Mouse (Mus musculus): ENCODE data around the gene Ubtf. TPM values are rescaled to one million over a fixed set of nuclear protein-coding genes. Genes with fewer than 3 reads are reported as not detected.

Ubtf gene
- total RNA-seq, 1 experiment from 2014 or later, result 196 TPM

DNA sequence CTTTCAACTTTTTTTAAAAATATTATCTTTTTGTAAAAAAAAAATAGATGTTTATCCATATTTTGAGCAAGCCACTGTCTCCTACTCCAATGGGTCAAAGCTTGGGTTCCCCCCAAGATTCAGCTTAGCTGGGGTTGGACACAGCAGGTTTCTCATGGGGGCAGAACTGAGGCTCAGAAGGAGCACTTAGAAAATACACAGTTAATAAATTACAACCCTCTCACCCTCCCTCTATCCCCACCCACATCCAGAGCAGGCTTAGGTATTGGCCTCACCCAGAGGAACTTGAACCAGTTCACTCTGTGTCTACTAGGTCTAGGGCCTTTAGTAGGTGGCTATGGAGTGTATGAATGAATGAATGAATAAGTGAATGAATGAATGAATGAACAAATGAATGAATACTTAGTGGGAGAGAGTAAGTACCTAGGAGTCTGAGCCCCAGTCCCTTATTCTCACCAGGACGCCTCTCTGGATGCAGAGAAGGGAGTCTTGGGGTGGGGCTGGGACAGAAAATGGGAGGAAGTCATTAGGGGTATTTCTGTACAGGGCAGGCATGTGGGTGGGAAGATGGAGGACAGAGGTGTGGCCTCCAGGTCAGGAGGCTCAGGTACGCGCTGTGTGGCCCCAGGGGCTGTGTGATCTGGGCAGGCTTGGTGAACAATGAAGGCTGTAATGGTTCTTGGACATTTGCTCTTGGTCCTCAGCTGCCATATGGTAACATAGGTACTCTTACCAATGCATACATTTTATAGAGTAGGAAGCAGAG lies 29.8 kb upstream of the Ubtf start:
- ATAC-seq (replicated peaks in 1 of 2; ENCODE audit: insufficient read depth in 1 of 2, low FRiP score in 2 of 2, low TSS enrichment in 1 of 2, low read depth in 1 of 2, poor library complexity in 2 of 2, severe bottlenecking in 2 of 2), result no peak

DNA sequence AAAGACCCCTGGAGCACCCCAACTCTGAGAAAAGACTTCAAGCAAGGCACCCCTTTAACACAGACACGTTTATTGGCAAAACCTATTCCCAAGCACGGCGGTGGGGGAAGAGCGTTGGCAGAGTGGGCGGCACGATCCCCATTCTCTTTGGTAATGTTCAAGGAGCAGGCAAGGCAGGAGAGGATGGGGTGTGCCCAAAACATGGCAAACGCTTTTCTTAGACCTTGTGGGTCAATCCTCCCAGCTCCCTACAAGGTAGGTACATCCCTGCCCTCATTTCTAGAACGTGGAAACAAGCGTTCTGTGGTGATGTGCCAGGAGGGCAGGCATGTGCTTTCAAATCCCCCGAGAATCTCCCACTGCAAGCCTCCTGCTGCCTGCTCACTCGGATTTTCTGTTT lies 29.2 kb upstream of the Ubtf start:
- ATAC-seq (replicated peaks in 1 of 2; ENCODE audit: insufficient read depth in 1 of 2, low FRiP score in 2 of 2, low TSS enrichment in 1 of 2, low read depth in 1 of 2, poor library complexity in 2 of 2, severe bottlenecking in 2 of 2), result no peak

DNA sequence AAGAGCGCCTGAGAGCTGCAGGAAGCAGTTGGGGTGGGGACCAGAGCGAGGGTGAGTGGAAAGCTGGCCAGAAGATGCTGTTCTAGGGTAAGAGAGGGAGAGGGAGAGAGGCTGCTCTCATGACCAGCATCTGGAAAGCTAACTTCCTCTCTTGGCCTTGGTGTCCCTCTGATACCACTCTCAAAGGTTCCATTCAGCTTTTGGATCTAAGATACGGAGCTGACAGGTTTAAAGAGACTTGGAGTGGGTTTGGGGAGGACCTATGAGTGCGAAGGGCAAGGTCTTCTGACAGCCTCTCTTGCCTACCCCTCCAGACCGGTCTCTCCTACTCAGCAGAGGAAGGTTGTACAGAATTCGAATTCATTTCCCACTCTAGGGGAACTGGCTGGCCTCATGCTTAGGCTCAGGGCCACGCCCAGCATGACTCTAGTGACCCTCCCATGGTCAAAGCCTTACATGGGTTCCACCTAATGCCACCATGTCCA lies 28.6 kb upstream of the Ubtf start:
- no peak for ATAC-seq (replicated peaks in 1 of 2; ENCODE audit: insufficient read depth in 1 of 2, low FRiP score in 2 of 2, low TSS enrichment in 1 of 2, low read depth in 1 of 2, poor library complexity in 2 of 2, severe bottlenecking in 2 of 2)

DNA sequence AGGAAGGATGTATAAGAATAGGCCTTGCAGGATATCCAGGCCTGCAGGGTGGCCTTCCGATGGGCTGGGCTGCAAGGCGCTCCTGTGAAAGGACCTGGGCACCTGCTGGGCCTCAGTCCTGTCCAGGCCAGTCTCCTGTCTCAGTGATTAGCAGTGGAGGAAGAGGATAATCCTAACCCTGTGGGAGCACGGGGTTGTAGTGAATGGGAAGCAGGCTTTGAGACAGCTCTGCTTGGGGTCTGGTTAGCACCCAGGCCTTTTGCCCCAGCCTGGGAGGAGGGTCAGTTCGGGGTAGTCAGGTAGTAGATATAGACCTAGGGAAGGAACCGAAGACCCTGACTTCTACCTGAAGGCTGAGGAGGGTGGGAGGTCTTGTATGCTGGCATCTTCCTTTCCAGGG lies 28.1 kb upstream of the Ubtf start:
- ATAC-seq (replicated peaks in 1 of 2; ENCODE audit: insufficient read depth in 1 of 2, low FRiP score in 2 of 2, low TSS enrichment in 1 of 2, low read depth in 1 of 2, poor library complexity in 2 of 2, severe bottlenecking in 2 of 2), result no peak

DNA sequence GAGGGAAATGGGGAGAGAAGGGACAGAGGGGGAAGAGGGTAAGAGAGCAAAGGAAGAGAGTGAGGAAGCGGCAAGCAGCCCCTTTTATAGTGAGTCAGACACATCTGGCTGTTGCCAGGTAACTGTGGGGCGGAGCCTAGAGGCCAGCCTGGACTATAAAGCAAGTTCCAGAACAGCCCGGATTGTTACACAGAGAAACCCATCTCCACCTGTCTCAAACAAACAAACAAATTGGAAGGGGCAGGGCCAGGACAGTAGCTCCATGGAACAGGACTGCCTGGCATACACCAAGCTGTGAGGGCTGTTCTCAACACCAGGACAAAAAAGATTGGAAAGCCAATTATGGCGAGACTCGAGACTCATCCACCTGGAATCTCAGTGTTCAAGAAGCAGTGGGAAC lies 27.4 kb upstream of the Ubtf start:
- no peak for ATAC-seq (replicated peaks in 1 of 2; ENCODE audit: insufficient read depth in 1 of 2, low FRiP score in 2 of 2, low TSS enrichment in 1 of 2, low read depth in 1 of 2, poor library complexity in 2 of 2, severe bottlenecking in 2 of 2)

DNA sequence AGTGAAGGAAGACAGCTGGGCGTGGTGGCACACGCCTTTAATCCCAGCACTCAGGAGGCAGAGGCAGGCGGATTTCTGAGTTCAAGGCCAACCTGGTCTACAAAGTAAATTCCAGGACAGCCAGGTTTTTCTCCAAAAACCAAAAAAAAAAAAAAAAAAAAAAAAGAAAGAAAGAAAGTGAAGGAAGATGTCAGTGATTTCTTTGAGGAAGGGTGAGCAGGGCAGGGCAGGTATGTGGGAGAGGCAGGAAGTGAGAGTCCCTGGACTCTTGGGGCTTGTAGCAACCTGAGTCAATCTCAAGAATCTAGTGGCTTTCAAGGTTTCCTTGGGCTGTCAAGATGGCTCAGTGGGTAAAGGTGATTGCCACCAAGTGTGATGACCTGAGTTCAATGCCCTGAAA lies 24.9 kb upstream of the Ubtf start:
- no peak for ATAC-seq (replicated peaks in 1 of 2; ENCODE audit: insufficient read depth in 1 of 2, low FRiP score in 2 of 2, low TSS enrichment in 1 of 2, low read depth in 1 of 2, poor library complexity in 2 of 2, severe bottlenecking in 2 of 2)

DNA sequence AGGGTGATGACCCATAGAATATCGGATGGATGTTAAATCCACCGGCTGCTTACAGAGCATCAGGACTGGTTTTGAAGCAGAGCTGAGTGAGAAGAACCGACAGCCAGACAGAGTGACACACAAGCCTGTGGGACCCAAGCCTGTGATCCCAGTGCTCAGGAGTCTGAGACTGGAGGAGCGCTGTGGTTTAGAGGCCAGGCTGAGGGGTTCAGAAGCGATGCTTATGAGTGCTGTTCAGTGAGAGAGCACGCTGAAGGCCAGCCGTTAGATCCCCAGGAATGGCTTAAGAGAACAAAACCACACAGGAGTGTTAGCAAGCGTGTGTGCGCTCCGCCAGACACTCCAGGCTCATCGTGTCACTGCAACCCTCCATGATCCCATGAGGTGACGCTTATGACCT lies 23.2 kb upstream of the Ubtf start:
- no peak for ATAC-seq (replicated peaks in 1 of 2; ENCODE audit: insufficient read depth in 1 of 2, low FRiP score in 2 of 2, low TSS enrichment in 1 of 2, low read depth in 1 of 2, poor library complexity in 2 of 2, severe bottlenecking in 2 of 2)

DNA sequence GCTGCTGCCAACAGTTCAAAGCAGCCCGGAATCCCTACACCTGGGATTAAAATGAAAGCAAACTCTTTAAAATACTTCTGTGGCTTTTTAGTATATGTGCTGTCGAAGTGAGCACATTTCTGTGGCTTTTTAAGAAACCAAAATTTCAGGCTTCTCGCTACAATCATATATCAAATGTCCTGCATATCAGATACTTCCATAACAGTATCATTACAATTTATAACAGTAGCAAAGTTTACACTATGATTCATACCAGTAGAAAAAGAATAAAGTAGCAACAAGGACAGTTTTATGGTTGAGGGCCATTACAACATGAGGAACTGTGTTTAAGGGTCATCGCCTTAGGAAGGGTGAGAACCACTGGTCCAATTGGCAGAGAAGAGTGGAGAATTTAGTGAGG lies 21.6 kb upstream of the Ubtf start:
- ATAC-seq (replicated peaks in 1 of 2; ENCODE audit: insufficient read depth in 1 of 2, low FRiP score in 2 of 2, low TSS enrichment in 1 of 2, low read depth in 1 of 2, poor library complexity in 2 of 2, severe bottlenecking in 2 of 2), result no peak

DNA sequence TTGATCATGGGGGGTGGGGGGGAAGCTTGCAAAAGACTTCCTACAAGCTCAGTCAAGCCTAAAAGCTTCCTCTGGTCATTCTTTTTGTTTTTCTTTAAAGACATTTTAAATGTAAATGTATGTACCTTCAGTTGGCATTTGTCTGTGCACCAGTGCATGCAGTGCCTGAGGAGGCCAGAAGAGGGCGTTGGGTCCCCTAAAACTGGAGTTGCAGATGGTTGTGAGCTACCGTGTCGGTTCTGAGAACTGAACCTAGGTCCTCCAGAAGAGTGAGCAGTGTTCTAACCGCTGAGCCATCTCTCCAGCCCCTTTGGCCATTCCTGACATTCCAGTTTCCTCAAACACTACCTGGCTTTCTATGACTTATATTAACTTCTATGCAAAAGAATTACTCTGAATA lies 20.1 kb upstream of the Ubtf start:
- no peak for ATAC-seq (replicated peaks in 1 of 2; ENCODE audit: insufficient read depth in 1 of 2, low FRiP score in 2 of 2, low TSS enrichment in 1 of 2, low read depth in 1 of 2, poor library complexity in 2 of 2, severe bottlenecking in 2 of 2)

DNA sequence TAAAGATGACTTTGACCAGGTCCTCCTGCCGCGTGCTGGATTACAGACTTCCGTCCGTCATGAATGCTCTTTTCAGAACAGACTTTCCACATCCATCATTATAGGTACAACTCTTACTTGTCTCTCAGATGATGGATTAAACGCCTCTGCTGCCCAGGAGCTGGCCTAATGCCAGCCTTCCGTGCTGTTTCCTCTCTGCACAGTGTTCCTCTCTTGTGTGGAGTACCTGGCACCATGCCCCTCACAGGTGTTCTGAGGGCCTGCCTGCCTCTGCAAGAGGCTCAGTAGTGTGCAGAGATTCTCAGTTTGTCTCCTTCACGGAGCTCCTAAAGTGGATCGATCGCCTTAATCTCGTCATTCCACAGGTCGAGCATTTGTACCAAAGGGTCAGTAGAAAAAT lies 19.7 kb upstream of the Ubtf start:
- 0 out of 4 replicates have a peak, but pooled peaks of 1 of the 2 experiments have one; percentile 5 for ATAC-seq (replicated peaks in 1 of 2; ENCODE audit: insufficient read depth in 1 of 2, low FRiP score in 2 of 2, low TSS enrichment in 1 of 2, low read depth in 1 of 2, poor library complexity in 2 of 2, severe bottlenecking in 2 of 2)

DNA sequence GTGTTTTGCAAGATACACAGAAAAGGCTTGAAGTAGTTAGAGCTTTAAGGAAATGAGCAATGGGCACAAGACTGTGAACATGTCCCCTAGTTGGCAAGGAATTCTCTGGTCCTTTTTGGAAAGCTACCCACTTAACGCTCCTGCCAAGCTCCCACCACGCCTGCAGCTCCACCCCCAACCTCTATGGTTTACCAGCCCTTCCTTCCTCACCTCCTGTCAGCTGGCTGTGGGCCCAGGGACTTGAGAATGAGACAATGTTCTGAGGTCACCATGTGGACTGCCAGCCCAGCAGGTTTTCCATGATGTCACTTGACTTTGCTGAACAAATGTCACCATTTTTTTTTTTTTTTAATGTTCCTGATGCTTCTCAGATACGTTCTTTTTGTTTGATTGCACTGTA lies 19.0 kb upstream of the Ubtf start:
- peak; percentile 90 to 96 for ATAC-seq (replicated peaks in 1 of 2; ENCODE audit: insufficient read depth in 1 of 2, low FRiP score in 2 of 2, low TSS enrichment in 1 of 2, low read depth in 1 of 2, poor library complexity in 2 of 2, severe bottlenecking in 2 of 2)

DNA sequence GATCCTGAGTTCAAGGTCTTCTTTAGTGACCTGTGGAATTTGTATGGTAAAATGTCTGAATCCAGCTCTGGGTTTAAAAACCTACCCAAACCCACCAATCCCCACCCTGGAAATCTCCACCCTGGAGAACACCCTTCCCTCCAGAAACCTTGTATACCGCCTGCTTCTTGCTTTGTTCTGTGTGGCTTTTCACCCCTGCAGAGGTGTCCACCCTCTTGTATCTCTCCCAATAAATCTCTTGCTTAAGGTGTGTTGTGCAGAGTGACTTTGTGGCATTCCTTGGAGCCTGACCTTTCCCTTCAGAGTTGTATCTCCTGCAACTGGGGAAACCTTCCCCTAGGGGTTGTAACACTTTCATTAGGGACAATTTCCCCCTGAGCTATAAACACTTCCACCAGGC lies 18.4 kb upstream of the Ubtf start:
- ATAC-seq (replicated peaks in 1 of 2; ENCODE audit: insufficient read depth in 1 of 2, low FRiP score in 2 of 2, low TSS enrichment in 1 of 2, low read depth in 1 of 2, poor library complexity in 2 of 2, severe bottlenecking in 2 of 2), result no peak

DNA sequence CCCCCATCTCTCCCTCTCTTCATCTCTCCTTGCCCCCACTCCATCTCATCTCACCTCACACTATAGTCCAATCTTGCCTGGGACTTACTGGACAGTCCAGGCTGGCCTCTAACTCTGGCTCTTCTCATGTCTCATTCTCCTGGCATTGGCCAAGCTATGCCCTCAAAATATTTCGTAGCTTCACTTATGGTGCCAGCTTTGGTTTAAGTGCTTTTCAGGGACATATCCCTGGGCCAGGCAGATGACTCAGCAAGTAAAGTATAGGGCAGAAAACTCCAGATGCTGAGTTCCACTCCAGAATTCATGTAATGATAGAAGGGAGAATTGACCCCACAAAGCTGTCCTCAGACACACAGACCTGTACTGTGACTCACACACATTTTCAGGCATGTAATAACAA lies 16.6 kb upstream of the Ubtf start:
- no peak for ATAC-seq (replicated peaks in 1 of 2; ENCODE audit: insufficient read depth in 1 of 2, low FRiP score in 2 of 2, low TSS enrichment in 1 of 2, low read depth in 1 of 2, poor library complexity in 2 of 2, severe bottlenecking in 2 of 2)

DNA sequence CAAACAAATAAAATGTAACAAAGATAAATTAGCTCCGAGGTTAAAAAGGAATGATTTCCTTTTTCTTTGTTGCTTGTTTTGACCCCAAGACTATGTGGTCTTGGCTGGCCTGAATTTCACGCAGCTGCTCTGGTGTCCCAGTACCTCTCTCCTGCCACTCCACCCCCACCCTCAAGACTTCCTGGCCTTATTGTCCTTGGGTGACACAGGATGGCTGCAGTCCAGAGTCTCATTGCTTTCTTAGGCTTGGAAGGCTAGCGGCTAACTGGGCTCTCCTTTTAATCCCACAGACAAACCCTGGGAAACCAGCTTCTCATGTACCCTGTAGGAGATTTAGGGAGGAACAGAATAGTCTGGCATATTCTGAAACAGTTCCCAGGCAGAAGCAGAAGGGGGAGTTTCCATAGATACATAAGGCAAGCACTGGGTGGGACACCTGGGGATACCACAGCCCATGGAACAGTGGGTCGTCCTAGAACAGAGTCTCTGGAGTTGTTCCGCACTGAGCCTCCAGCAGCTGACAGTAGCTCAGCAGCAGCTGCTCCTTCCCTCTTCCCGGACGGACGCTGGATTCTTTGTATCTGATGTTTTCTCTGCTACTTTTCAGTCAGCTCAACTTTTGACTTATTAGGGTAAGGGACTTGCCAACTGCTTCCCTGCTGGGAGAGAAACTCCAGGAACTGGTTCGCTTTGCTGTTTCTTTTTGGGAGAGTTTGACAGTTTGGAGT lies 15.6 kb upstream of the Ubtf start:
- no peak for ATAC-seq (replicated peaks in 1 of 2; ENCODE audit: insufficient read depth in 1 of 2, low FRiP score in 2 of 2, low TSS enrichment in 1 of 2, low read depth in 1 of 2, poor library complexity in 2 of 2, severe bottlenecking in 2 of 2)

DNA sequence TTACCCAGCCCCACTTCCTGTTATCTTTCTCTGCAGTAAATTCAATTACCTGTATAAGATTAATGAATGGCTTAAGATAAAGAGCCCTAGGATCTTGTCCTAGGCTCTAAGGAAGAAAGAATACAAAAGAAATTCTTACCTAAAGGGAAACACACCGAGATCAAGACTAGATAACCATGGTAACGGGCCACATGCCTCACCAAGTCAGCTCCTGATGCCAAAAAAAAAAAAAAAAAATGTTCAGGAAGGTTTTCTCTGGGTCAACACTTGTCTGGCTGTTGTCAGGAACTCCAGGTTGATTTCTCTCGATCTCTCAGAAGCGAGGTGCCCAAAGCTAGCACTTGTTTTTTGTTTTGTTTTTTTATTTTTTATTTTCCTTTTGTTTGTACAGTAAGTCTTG lies 14.5 kb upstream of the Ubtf start:
- ATAC-seq (replicated peaks in 1 of 2; ENCODE audit: insufficient read depth in 1 of 2, low FRiP score in 2 of 2, low TSS enrichment in 1 of 2, low read depth in 1 of 2, poor library complexity in 2 of 2, severe bottlenecking in 2 of 2), result no peak

DNA sequence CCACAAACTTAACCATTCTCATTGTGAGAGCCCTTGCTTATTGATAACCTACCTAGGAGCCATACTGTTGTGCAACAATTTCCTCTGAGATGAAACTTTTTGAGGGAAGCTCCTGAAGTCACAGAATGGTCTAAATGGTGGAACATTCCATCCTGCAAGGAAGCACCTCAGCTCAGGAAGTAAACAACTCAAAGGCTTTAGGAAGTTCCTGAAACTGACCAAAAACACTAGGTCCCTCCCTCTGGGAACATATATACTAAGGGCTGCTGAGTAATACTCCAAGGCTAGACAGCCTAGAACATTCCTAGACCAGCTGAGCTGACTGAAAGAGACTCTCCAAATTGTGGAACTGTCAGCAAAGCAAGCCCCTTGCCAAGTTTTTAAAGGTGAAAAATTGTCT lies 13.5 kb upstream of the Ubtf start:
- no peak for ATAC-seq (replicated peaks in 1 of 2; ENCODE audit: insufficient read depth in 1 of 2, low FRiP score in 2 of 2, low TSS enrichment in 1 of 2, low read depth in 1 of 2, poor library complexity in 2 of 2, severe bottlenecking in 2 of 2)

DNA sequence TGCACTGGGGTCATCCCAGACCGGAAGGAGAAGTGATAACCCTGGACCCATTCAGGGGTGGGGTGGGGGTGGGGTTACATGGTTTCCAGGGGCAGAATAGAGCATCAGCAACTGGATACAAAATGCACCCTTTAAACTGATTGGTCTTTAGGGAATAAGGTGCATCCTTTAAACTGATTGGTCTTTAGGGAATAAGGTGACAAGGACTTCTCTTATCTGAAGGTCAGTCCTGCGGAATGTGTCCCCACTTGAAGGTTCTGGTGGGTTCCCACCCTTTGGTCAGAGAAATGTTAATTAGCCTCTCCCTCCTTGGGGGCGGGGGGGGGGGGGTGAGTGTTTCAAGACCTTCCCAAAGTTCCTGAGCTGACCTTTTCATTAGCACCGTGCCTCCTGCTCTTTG lies 12.3 kb upstream of the Ubtf start:
- ATAC-seq (replicated peaks in 1 of 2; ENCODE audit: insufficient read depth in 1 of 2, low FRiP score in 2 of 2, low TSS enrichment in 1 of 2, low read depth in 1 of 2, poor library complexity in 2 of 2, severe bottlenecking in 2 of 2), result no peak

DNA sequence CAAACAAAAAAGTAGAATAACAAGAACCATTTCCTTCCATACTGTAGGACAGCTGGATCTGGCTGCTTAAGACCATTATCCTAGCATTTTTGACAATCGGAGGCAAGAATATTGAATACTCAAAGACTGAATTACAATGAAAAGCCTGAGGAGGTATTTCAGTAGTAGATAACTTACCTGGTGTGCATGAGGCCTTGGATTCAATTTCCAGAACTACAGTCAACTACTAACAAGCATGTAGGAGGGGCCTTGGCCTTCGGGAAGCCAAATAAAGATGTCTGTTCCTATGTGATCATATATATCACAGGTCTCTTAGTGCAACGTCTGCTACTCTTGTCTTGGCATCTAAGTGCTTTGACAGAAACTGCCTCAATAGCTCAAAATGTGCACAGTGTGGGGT lies 10.5 kb upstream of the Ubtf start:
- ATAC-seq (replicated peaks in 1 of 2; ENCODE audit: insufficient read depth in 1 of 2, low FRiP score in 2 of 2, low TSS enrichment in 1 of 2, low read depth in 1 of 2, poor library complexity in 2 of 2, severe bottlenecking in 2 of 2), result no peak

DNA sequence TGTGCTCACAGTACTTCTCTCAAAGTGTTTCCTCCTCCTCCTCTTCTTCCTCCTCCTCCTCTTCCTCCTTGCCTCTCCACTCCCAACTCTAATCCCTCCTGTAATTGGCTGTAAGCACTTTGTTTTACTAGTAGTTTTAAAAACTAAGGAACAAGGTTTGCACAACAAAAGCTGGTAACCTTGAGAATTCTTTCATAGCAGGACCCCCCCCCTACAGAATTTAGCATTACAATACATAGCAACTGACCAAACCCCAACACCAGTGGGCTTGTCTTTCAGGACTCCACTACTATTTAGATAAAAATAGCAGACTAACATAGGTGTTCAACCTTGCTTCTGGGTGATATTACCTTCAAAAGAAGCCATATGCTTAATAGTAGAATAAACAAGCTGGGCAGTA lies 10.0 kb upstream of the Ubtf start:
- ATAC-seq (replicated peaks in 1 of 2; ENCODE audit: insufficient read depth in 1 of 2, low FRiP score in 2 of 2, low TSS enrichment in 1 of 2, low read depth in 1 of 2, poor library complexity in 2 of 2, severe bottlenecking in 2 of 2), result no peak

Measured in hematopoietic stem cell, adult 5-6 weeks (primary cell).